Mouse (Mus musculus) cerebellum, postnatal 10 days (tissue): ENCODE measurements around the gene Lrrc72.

Source experiments
- DNase-seq, 2 experiments: peaks; one replicate each; pipeline ENCODE4 v3.0.0; 2021; ENCODE audit warnings: mixed read lengths in 2 of 2

Gene Lrrc72

DNA sequence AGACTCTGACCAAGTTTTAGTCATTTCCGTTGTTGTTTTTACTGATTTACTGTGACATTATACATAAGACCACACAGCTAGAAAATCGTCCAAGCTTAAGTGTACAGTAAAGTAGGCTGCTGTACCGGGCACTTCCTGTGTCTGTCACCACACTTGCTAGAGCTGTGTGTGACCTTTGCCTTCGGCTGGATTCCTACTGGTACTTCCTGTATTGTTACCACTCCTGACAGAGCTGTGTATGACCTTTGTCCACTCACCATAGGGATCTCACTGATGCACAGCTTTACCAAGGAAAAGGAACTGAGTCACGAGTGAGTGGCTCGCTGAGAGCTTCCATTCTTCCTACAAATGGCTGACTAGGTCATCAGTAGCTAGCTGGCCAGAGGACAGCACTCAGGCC, 66.1 kb downstream of the Lrrc72 start:
- no peak for DNase-seq

DNA sequence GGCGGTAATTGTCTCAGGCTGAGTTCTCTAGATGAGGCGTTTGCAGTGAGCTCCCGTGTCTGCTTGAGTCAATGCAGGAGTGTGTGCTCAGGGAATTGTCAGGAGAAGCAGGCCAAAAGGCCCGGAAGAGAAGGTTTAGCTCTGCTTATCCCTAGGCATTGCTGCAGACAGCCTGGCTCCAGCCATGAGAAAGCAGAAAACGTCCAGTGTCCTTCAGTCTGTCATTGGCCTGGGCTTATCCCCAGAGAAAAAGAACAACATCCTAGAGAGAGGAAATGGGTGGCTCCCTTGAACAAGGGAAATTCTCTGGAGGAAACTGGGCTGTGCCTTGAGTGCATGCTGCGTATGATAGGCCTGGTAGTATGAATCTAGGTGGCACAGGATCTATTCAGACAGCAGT, 70.6 kb downstream of the Lrrc72 start:
- no peak for DNase-seq

DNA sequence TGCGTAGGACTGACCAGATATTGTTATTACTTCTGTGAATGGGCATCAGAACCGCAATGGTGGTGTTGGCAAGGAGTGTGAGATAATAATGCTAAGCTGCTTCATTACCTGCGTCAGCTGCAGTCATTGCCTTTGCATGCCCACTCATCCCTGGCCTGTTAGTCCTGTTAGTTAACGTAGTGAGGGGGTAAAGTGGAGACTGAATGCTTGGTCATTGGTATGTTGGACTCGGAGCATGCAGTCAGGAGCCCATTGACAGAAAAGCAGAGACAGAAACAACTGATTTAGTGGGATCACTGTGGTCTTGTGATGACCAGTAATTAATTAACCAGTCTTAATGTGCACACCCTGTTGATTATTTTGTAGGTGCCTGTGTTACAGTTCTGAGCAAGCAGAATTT, 76.0 kb downstream of the Lrrc72 start:
- DNase-seq: no peak

GRCm38 (mm10) chr12:36165299-36165698, 87.9 kb downstream of the Lrrc72 start:
- no peak for DNase-seq

DNA sequence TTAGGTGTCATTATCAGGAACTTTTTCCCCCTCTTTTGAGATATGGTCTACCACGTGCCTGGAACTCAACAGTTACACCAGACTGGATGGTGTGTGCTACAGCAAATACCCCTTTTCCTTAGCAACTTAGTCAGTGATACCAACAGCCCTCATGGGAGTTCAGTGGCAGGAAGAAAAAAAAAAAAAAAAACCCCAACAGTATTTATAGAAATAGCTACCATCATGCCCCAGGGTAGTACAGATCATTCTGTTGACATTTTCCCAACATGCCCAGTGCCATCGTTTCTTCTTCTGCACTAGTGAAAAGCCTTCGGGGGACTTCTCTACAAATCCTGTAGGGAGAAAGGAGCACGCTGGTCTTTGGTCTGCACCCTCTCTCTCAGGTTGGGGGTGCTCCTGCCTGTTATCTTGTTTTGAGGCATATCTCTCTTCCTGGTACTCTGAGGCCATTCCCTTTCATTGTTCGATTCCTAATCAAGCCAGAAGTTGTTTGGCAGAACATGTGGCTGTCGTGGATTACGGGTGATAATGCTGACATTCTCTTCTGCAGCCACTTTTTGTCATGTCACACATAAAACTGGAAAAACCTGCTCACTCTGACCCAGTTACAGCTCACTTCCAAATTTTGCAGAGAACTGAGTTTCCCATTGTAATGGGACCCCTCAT, 88.9 kb downstream of the Lrrc72 start:
- no peak for DNase-seq
